Mouse (Mus musculus): ENCODE measurements around the gene Sh3pxd2a.

GRCm38 (mm10) chr19:47320331-47320668, 143.9 kb downstream of the Sh3pxd2a start:
- TF ChIP-seq CTCF (IDR thresholded peaks at IDR 0.05; ENCODE audit: low read depth, low read length) (no peak), POLR2A (IDR thresholded peaks at IDR 0.05; ENCODE audit: insufficient read depth, low read length) (no peak)
